Comparison of ENCODE assay signal across 18 mouse cellular contexts in the genomic region with DNA sequence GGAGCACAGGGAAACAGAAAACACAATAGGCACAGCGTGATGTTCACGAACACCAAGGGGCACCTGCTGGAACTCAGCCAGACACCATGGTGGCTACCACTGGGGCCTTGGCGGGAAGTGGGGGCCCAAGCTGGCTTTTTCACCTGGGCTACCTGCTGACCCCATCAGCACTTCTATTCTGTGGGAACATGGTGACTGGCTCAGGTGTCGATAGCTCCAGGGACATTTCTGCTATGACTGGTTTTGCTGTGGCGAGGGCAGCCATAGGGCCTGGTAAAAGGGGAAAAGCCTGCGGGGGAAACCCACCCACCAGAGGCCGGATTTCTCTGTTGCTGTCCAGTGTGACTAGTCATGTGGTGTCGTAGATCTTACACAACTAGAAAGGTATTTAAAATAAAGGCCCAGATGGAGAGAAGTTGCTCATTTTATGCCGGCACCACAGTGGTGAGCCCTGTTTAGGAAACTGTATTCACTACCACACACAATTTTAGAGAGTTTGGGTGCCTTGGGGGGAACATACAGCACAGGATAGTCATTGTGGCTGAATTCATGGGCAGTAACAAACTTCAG.
"Had no signal": no experiment of that assay in that cellular context is flagged by ENCODE, and none has a peak within 500 bp of the region (broad histone marks: within the 10 kb centered on the region; RNA-seq: fewer than 3 reads in every experiment).

No protein-coding gene starts in this region.

- H3K27me3 ChIP-seq: midbrain, embryonic 12.5 days; neural tube, embryonic 13.5 days; neural tube, embryonic 15.5 days; stomach, embryonic 15.5 days had no signal

- H3K27ac ChIP-seq: liver, embryonic 14.5 days; midbrain, embryonic 10.5 days; midbrain, embryonic 12.5 days; neural tube, embryonic 13.5 days; neural tube, embryonic 15.5 days; stomach, embryonic 15.5 days; stomach, postnatal 0 days had no signal

- H3K9me3 ChIP-seq: midbrain, embryonic 10.5 days; midbrain, embryonic 12.5 days; neural tube, embryonic 13.5 days; neural tube, embryonic 15.5 days; stomach, embryonic 15.5 days had no signal

- DNase-seq: lung, embryonic 14.5 days; midbrain, embryonic 14.5 days; retina, postnatal 1 day; right cerebral cortex, adult 18-20 months; right cerebral cortex, postnatal 25 days; right cerebral cortex, postnatal 4 days; thymus, adult 2 months; thymus, postnatal 25 days; thymus, postnatal 4 days had no signal

- H3K9ac ChIP-seq: liver, embryonic 14.5 days; lung, embryonic 14.5 days; midbrain, embryonic 12.5 days; neural tube, embryonic 13.5 days; neural tube, embryonic 15.5 days; stomach, embryonic 15.5 days had no signal

- ATAC-seq: midbrain, embryonic 16.5 days had no signal

- H3K4me2 ChIP-seq: lung, embryonic 14.5 days; midbrain, embryonic 12.5 days; neural tube, embryonic 13.5 days; neural tube, embryonic 15.5 days; stomach, embryonic 15.5 days had no signal

- H3K4me3 ChIP-seq: midbrain, embryonic 10.5 days; midbrain, embryonic 12.5 days; myocyte; neural tube, embryonic 13.5 days; neural tube, embryonic 15.5 days; stomach, embryonic 15.5 days had no signal

- H3K36me3 ChIP-seq: midbrain, embryonic 12.5 days; neural tube, embryonic 13.5 days; neural tube, embryonic 15.5 days; stomach, embryonic 15.5 days had no signal

- H3K4me1 ChIP-seq: midbrain, embryonic 10.5 days; midbrain, embryonic 12.5 days; neural tube, embryonic 13.5 days; neural tube, embryonic 15.5 days; stomach, embryonic 15.5 days had no signal
